Mouse (Mus musculus) embryonic facial prominence, embryonic 11.5 days (tissue): ENCODE measurements around the gene Grin2b. TPM values are rescaled to one million over a fixed set of nuclear protein-coding genes. Genes with fewer than 3 reads are reported as not detected.
A peak's percentile ranks its signal among the peaks of the same experiment; 100 is the strongest.

Source experiments
- ATAC-seq: fragments of 200-750 bp; cut with Nextera tagmentation; replicated peaks from 2 replicates; pipeline ENCODE4 v1.8.0; 2017; ENCODE audit warnings: low read depth; ENCODE audit not compliant: insufficient number of reproducible peaks, low FRiP score, low TSS enrichment
- DNase-seq: peaks from one replicate; pipeline ENCODE4 v3.0.0-alpha.2; 2015; ENCODE audit warnings: low spot score
- H3K27ac ChIP-seq: fragments of 300-500 bp; sonication (generic); replicated peaks from 2 replicates; pipeline ENCODE4 v1.5.1; 2014; ENCODE audit warnings: mild to moderate bottlenecking, low read depth, low read length, control low read depth
- H3K27me3 ChIP-seq: fragments of 300-500 bp; sonication (generic); 2 replicates; pipeline ENCODE4 v1.6.1; 2014; ENCODE audit warnings: mild to moderate bottlenecking, low read length, moderate library complexity, mixed read lengths; ENCODE audit not compliant: control insufficient read depth, insufficient read depth
- H3K36me3 ChIP-seq: fragments of 300-500 bp; sonication (generic); replicated peaks from 2 replicates; pipeline ENCODE4 v1.6.1; 2014; ENCODE audit warnings: low read depth, mild to moderate bottlenecking, low read length, moderate library complexity, mixed read lengths; ENCODE audit not compliant: control insufficient read depth, insufficient read depth
- H3K4me1 ChIP-seq: fragments of 300-500 bp; sonication (generic); 2 replicates; pipeline ENCODE4 v1.6.1; 2014; ENCODE audit warnings: low read length, mixed read lengths; ENCODE audit not compliant: control insufficient read depth, insufficient read depth
- H3K4me2 ChIP-seq: fragments of 300-500 bp; sonication (generic); 2 replicates; pipeline ENCODE4 v1.6.1; 2014; ENCODE audit warnings: low read depth, mild to moderate bottlenecking, control low read depth, low read length, moderate library complexity
- H3K4me3 ChIP-seq: fragments of 300-500 bp; sonication (generic); 2 replicates; pipeline ENCODE4 v1.5.1; 2014; ENCODE audit warnings: low read depth, low read length, control low read depth
- H3K9ac ChIP-seq: fragments of 300-500 bp; sonication (generic); replicated peaks from 2 replicates; pipeline ENCODE4 v1.6.1; 2014; ENCODE audit warnings: mild to moderate bottlenecking, control low read depth, low read length
- H3K9me3 ChIP-seq: fragments of 300-500 bp; sonication (generic); replicated peaks from 2 replicates; pipeline ENCODE4 v1.6.1; 2016; ENCODE audit warnings: mild to moderate bottlenecking, low read length, inconsistent platforms, mixed read lengths; ENCODE audit not compliant: control insufficient read depth
- WGBS: fragments of 180-500 bp; shearing (Covaris S2); extraction: QIAGEN DNeasy Blood & Tissue Kit; methylation state at CpG from one replicate; pipeline ENCODE4 v1.1.7; 2014; 5-methylcytosine and 5-hydroxymethylcytosine counted together
- polyA plus RNA-seq: library from polyadenylated mRNA; unstranded; fragments of >200 nt; fragmentation: Nextera tagmentation; extraction: Ambion mirVana; gene quantifications from 2 replicates; pipeline ENCODE4 v1.2.1, GENCODE M21; 2014

The Grin2b gene
- polyA plus RNA-seq, 1 experiment from 2014 or later: 0.45 TPM

GRCm38 (mm10) chr6:135817391-135817790 is 355.9 kb downstream of the Grin2b start:
- 97% methylated on average over 2 of the region's 2 CpGs for WGBS
- ATAC-seq: no peak
- no peak overlapping the region for H3K4me3 ChIP-seq

GRCm38 (mm10) chr6:135813755-135814154 is 359.6 kb downstream of the Grin2b start:
- WGBS: 64% methylated on average over 7 of the region's 7 CpGs
- Histone ChIP-seq H3K9me3 (no peaks in the 10 kb centered on the region), H3K4me3 (no peak overlapping the region), H3K27ac (no peak overlapping the region), H3K27me3 (no peaks in the 10 kb centered on the region), H3K4me2 (no peak overlapping the region), H3K4me1 (no peaks in the 10 kb centered on the region), H3K9ac (no peak overlapping the region), H3K36me3 (no peaks in the 10 kb centered on the region)
- DNase-seq (peak; percentile 13), ATAC-seq (no peak)

More at GRCm38 (mm10) chr6:135817391-135817790, 355.9 kb downstream of the Grin2b start:
- no peak overlapping the region for H3K4me2 ChIP-seq
- no peaks in the 10 kb centered on the region for H3K27me3 ChIP-seq
- H3K9me3 ChIP-seq: no peaks in the 10 kb centered on the region
- no peaks in the 10 kb centered on the region for H3K36me3 ChIP-seq
- H3K4me1 ChIP-seq: no peaks in the 10 kb centered on the region
- H3K9ac ChIP-seq: no peak overlapping the region
- DNase-seq: no peak
- H3K27ac ChIP-seq: no peak overlapping the region

GRCm38 (mm10) chr6:135805436-135805835 is 367.9 kb downstream of the Grin2b start:
- no peak overlapping the region for H3K27ac ChIP-seq
- no peak overlapping the region for H3K4me2 ChIP-seq
- H3K27me3 ChIP-seq: no peaks in the 10 kb centered on the region
- H3K9me3 ChIP-seq: no peaks in the 10 kb centered on the region
- no peak for ATAC-seq
- DNase-seq: no peak
- H3K9ac ChIP-seq: no peak overlapping the region
- no peaks in the 10 kb centered on the region for H3K36me3 ChIP-seq
- H3K4me1 ChIP-seq: no peaks in the 10 kb centered on the region
- 74% methylated on average over 9 of the region's 9 CpGs for WGBS
- no peak overlapping the region for H3K4me3 ChIP-seq

- Histone ChIP-seq H3K9me3 (no peaks in the 10 kb centered on the region), H3K4me1 (no peaks in the 10 kb centered on the region), H3K27ac (no peak overlapping the region), H3K27me3 (no peaks in the 10 kb centered on the region), H3K4me2 (no peak overlapping the region), H3K9ac (no peak overlapping the region), H3K36me3 (no peaks in the 10 kb centered on the region), H3K4me3 (no peak overlapping the region)
- DNase-seq (no peak), ATAC-seq (no peak)
- WGBS: 78% methylated on average over 8 of the region's 8 CpGs
Observed at GRCm38 (mm10) chr6:135799949-135800348, 373.4 kb downstream of the Grin2b start.

- peak; percentile 3 for DNase-seq
- WGBS: 74% methylated on average over 13 of the region's 13 CpGs
- no peaks in the 10 kb centered on the region for H3K9me3 ChIP-seq
- H3K4me3 ChIP-seq: no peak overlapping the region
- H3K27me3 ChIP-seq: no peaks in the 10 kb centered on the region
- no peak for ATAC-seq
- no peak overlapping the region for H3K4me2 ChIP-seq
- H3K4me1 ChIP-seq: no peaks in the 10 kb centered on the region
- H3K9ac ChIP-seq: no peak overlapping the region
- H3K27ac ChIP-seq: no peak overlapping the region
- H3K36me3 ChIP-seq: no peaks in the 10 kb centered on the region
Observed at GRCm38 (mm10) chr6:135798202-135798992, 374.9 kb downstream of the Grin2b start.

GRCm38 (mm10) chr6:135797371-135798033 is 375.8 kb downstream of the Grin2b start:
- 83% methylated on average over 10 of the region's 10 CpGs for whole genome bisulfite sequencing
- no peaks in the 10 kb centered on the region for H3K4me1 ChIP-seq
- no peaks in the 10 kb centered on the region for H3K36me3 ChIP-seq
- no peak overlapping the region for H3K27ac ChIP-seq
- H3K9me3 ChIP-seq: no peaks in the 10 kb centered on the region
- no peak overlapping the region for H3K4me3 ChIP-seq
- H3K27me3 ChIP-seq: no peaks in the 10 kb centered on the region
- DNase-seq (no peak), ATAC-seq (no peak)
- H3K4me2 ChIP-seq: no peak overlapping the region
- H3K9ac ChIP-seq: no peak overlapping the region

- no peak for DNase-seq
- WGBS: 64% methylated on average over 4 of the region's 4 CpGs
- H3K4me3 ChIP-seq: no peak overlapping the region
- H3K27ac ChIP-seq: no peak overlapping the region
- H3K27me3 ChIP-seq: no peaks in the 10 kb centered on the region
- H3K4me2 ChIP-seq: no peak overlapping the region
- H3K9me3 ChIP-seq: no peaks in the 10 kb centered on the region
- no peaks in the 10 kb centered on the region for H3K36me3 ChIP-seq
- H3K9ac ChIP-seq: no peak overlapping the region
- no peak for ATAC-seq
- no peaks in the 10 kb centered on the region for H3K4me1 ChIP-seq
Observed at GRCm38 (mm10) chr6:135796911-135797310, 376.4 kb downstream of the Grin2b start.

GRCm38 (mm10) chr6:135791412-135791811 is 381.9 kb downstream of the Grin2b start:
- no peak overlapping the region for H3K27ac ChIP-seq
- no peak for ATAC-seq
- H3K9me3 ChIP-seq: no peaks in the 10 kb centered on the region
- no peaks in the 10 kb centered on the region for H3K4me1 ChIP-seq
- no peak overlapping the region for H3K4me2 ChIP-seq
- no peak overlapping the region for H3K9ac ChIP-seq
- no peak overlapping the region for H3K4me3 ChIP-seq
- no peaks in the 10 kb centered on the region for H3K36me3 ChIP-seq
- H3K27me3 ChIP-seq: no peaks in the 10 kb centered on the region
- DNase-seq: no peak
- 94% methylated on average over 4 of the region's 4 CpGs for WGBS
